Mouse (Mus musculus) hindbrain, embryonic 14.5 days (tissue): ENCODE measurements around the gene Shc4. TPM values are rescaled to one million over a fixed set of nuclear protein-coding genes. Genes with fewer than 3 reads are reported as not detected.

Experiments used
- ATAC-seq: fragments of 200-750 bp; cut with Nextera tagmentation; 2 replicates; pipeline ENCODE4 v1.8.0; 2017; ENCODE audit warnings: moderate number of reproducible peaks, mild to moderate bottlenecking, moderate TSS enrichment, moderate library complexity; ENCODE audit not compliant: low FRiP score
- DNase-seq: peaks from one replicate; pipeline ENCODE4 v3.0.0-alpha.2; 2015; ENCODE audit warnings: low spot score
- H3K27ac ChIP-seq: fragments of 300-500 bp; sonication (generic); 2 replicates; pipeline ENCODE4 v1.5.1; 2014; ENCODE audit warnings: mild to moderate bottlenecking, moderate library complexity
- H3K27me3 ChIP-seq: fragments of 300-500 bp; sonication (generic); 2 replicates; pipeline ENCODE4 v1.6.1; 2014; ENCODE audit warnings: mild to moderate bottlenecking, low read length, mixed read lengths; ENCODE audit not compliant: control insufficient read depth, insufficient read depth
- H3K36me3 ChIP-seq: fragments of 300-500 bp; sonication (generic); replicated peaks from 2 replicates; pipeline ENCODE4 v1.6.1; 2014; ENCODE audit not compliant: control insufficient read depth, insufficient read depth
- H3K4me1 ChIP-seq: fragments of 300-500 bp; sonication (generic); replicated peaks from 2 replicates; pipeline ENCODE4 v1.6.1; 2014; ENCODE audit warnings: antibody characterized with exemption, low read length, mixed read lengths; ENCODE audit not compliant: control insufficient read depth, insufficient read depth
- H3K4me2 ChIP-seq: fragments of 300-500 bp; sonication (generic); replicated peaks from 2 replicates; pipeline ENCODE4 v1.6.1; 2014; ENCODE audit warnings: mild to moderate bottlenecking, moderate library complexity
- H3K4me3 ChIP-seq: fragments of 300-500 bp; sonication (generic); replicated peaks from 2 replicates; pipeline ENCODE4 v1.5.1; 2014; ENCODE audit warnings: mild to moderate bottlenecking, low read length
- H3K9ac ChIP-seq: fragments of 300-500 bp; sonication (generic); 2 replicates; pipeline ENCODE4 v1.6.1; 2014
- H3K9me3 ChIP-seq: fragments of 300-500 bp; sonication (generic); 2 replicates; pipeline ENCODE4 v1.6.1; 2016; ENCODE audit warnings: low read length; ENCODE audit not compliant: control insufficient read depth
- WGBS: fragments of 180-500 bp; shearing (Covaris S2); extraction: QIAGEN DNeasy Blood & Tissue Kit; methylation state at CpG from one replicate; pipeline ENCODE4 v1.1.7; 2014; 5-methylcytosine and 5-hydroxymethylcytosine counted together
- polyA plus RNA-seq: library from polyadenylated mRNA; unstranded; fragments of >200 nt; fragmentation: Nextera tagmentation; extraction: Ambion mirVana; gene quantifications from 2 replicates; pipeline ENCODE4 v1.2.1, GENCODE M21; 2014

The Shc4 gene
- polyA plus RNA-seq, 1 experiment from 2014 or later = 3.8 TPM

DNA sequence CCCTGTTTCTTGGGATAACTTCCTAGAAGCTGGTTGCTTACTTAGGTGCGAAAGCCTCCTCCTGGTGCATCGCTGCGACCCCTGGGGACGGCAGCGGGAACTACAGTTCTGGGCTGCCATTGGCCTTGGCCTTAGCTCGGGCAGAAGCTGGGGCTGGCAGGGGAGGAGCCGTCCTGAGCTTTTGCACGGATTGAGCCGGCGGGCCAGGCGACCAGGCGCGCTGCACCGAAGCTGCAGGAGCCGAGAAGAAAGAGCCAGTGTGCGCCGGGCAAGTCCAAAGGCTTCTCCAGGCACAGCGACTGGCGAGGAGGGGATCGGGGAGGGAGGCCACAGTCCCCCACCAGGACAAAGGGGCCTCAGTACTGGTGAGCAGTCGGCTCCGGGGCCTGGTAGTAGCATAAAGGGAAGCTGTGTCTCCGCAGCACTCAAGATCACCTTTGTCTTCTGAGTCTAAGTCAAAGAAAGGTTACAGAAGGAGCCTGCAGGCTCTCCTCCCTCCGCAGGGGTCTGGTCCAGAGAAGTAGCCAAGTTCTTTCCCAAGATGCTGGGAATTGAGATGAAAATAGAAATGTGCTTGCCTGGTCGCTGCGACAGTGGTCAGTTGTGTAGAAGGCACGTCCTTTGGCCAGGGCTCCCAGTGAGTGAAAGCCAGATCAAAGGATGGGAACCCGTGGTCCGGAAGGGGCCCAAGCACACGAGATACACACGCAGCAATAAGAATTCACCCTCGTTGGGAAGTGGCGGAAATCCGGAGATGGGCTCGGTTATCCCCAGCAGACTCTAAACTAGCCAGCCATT, 8.0 kb upstream of the Shc4 start:
- peak; percentile 99 for DNase-seq
- Histone ChIP-seq H3K4me2 (peak overlapping the region; percentile 75), H3K4me3 (peak overlapping the region; percentile 39), H3K27me3 (no peaks in the 10 kb centered on the region), H3K27ac (peak overlapping the region; percentile 90), H3K36me3 (no peaks in the 10 kb centered on the region), H3K4me1 (0 out of 2 replicates have a peak, but pooled peaks cover 8% of the 10 kb centered on the region), H3K9ac (peak overlapping the region; percentile 75), H3K9me3 (no peaks in the 10 kb centered on the region)
- ATAC-seq = peak; percentile 95
- 7% methylated on average over 35 of the region's 35 CpGs for WGBS

- H3K9ac ChIP-seq = peak overlapping the region; percentile 64
- ATAC-seq = peak; percentile 49
- peak overlapping the region; percentile 76 for H3K27ac ChIP-seq
- no peaks in the 10 kb centered on the region for H3K36me3 ChIP-seq
- H3K9me3 ChIP-seq = no peaks in the 10 kb centered on the region
- DNase-seq = peak; percentile 48
- H3K4me3 ChIP-seq = peak overlapping the region; percentile 49
- 1% methylated on average over 16 of the region's 16 CpGs for WGBS
- peaks cover 15% of the 10 kb centered on the region for H3K27me3 ChIP-seq
- H3K4me2 ChIP-seq = peak overlapping the region; percentile 100
- peaks cover 15% of the 10 kb centered on the region; the same call in 1 of the 2 replicates for H3K4me1 ChIP-seq
Measured at GRCm38 (mm10) chr2:125724546-125725114, 682 bp upstream of the Shc4 start.

- H3K36me3 ChIP-seq = no peaks in the 10 kb centered on the region
- peaks cover 15% of the 10 kb centered on the region; the same call in 1 of the 2 replicates for H3K4me1 ChIP-seq
Measured at GRCm38 (mm10) chr2:125723408-125724085, 401 bp downstream of the Shc4 start.

GRCm38 (mm10) chr2:125723086-125723407, 901 bp downstream of the Shc4 start:
- DNase-seq (no peak), ATAC-seq (no peak)
- WGBS = 1% methylated on average over 18 of the region's 18 CpGs
- H3K4me2 ChIP-seq = peak overlapping the region; percentile 100
- H3K27ac ChIP-seq = no peak overlapping the region; the same call in 1 of the 2 replicates
- peaks cover 15% of the 10 kb centered on the region for H3K27me3 ChIP-seq
- peak overlapping the region; percentile 64 for H3K9ac ChIP-seq
- H3K9me3 ChIP-seq = no peaks in the 10 kb centered on the region
- H3K36me3 ChIP-seq = no peaks in the 10 kb centered on the region
- peaks cover 15% of the 10 kb centered on the region; the same call in 1 of the 2 replicates for H3K4me1 ChIP-seq
- peak overlapping the region; percentile 49 for H3K4me3 ChIP-seq

More at GRCm38 (mm10) chr2:125723408-125724085, 401 bp downstream of the Shc4 start:
- ATAC-seq (peak; percentile 81), DNase-seq (peak; percentile 66)
- Histone ChIP-seq H3K9ac (peak overlapping the region; percentile 64), H3K4me3 (peak overlapping the region; percentile 49), H3K27me3 (peaks cover 15% of the 10 kb centered on the region), H3K4me2 (peak overlapping the region; percentile 100), H3K9me3 (no peaks in the 10 kb centered on the region), H3K27ac (peak overlapping the region; percentile 76)
- under 1% methylated on average over 34 of the region's 34 CpGs for WGBS

DNA sequence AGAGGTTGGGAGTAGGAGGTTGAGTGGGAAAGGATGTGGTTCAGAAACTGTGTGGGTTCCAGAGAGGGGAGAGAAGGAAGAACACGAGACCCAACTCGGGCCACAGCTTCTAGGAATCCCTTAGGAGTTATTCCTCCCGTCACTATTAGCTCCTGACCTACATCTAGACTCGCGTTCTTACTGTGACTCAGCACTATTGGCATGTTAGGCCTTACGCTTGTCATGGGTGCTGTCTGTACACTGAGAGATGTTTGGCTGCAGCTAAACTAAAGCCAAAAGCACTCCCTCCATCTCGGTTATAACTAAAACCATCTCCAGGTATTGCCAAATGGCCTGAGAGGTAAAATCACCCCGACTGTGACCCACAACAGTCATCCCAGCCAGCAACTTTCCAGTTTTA, 7.3 kb downstream of the Shc4 start:
- no peaks in the 10 kb centered on the region for H3K36me3 ChIP-seq
- H3K4me2 ChIP-seq = no peak overlapping the region
- DNase-seq (no peak), ATAC-seq (no peak)
- H3K27me3 ChIP-seq = peaks cover 4% of the 10 kb centered on the region; the same call in 1 of the 2 replicates
- H3K9me3 ChIP-seq = no peaks in the 10 kb centered on the region
- no peak overlapping the region for H3K9ac ChIP-seq
- H3K27ac ChIP-seq = no peak overlapping the region
- WGBS = 87% methylated on average over 8 of the region's 8 CpGs
- no peak overlapping the region for H3K4me3 ChIP-seq
- H3K4me1 ChIP-seq = no peaks in the 10 kb centered on the region

DNA sequence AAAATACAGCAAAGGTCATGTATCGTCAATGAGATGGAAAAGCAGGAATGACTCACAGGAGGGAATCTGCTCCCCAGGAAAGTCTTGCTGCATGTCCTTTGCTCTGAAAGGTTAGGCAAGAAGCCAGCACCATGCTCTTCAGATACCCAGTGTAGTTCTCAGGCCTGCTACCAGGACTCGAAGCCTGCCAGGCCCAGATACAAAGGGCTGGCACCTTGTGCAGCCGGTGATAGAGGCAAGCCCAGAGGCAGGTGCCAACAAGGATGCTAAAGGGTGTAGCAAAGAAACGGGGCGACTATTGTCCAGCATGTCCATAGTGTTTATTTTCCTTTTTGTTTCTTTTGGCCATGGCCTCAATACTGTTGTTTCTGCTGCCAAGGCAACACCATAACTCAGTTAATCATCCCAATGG, 17.4 kb downstream of the Shc4 start:
- H3K36me3 ChIP-seq = no peaks in the 10 kb centered on the region
- H3K9ac ChIP-seq = no peak overlapping the region
- no peak overlapping the region for H3K4me2 ChIP-seq
- WGBS = 58% methylated on average over 5 of the region's 5 CpGs
- peaks cover 14% of the 10 kb centered on the region; the same call in 1 of the 2 replicates for H3K4me1 ChIP-seq
- no peak overlapping the region for H3K4me3 ChIP-seq
- ATAC-seq (peak; percentile 44; the same call in 1 of the 2 replicates), DNase-seq (no peak)
- no peaks in the 10 kb centered on the region for H3K27me3 ChIP-seq
- H3K27ac ChIP-seq = no peak overlapping the region
- H3K9me3 ChIP-seq = no peaks in the 10 kb centered on the region

DNA sequence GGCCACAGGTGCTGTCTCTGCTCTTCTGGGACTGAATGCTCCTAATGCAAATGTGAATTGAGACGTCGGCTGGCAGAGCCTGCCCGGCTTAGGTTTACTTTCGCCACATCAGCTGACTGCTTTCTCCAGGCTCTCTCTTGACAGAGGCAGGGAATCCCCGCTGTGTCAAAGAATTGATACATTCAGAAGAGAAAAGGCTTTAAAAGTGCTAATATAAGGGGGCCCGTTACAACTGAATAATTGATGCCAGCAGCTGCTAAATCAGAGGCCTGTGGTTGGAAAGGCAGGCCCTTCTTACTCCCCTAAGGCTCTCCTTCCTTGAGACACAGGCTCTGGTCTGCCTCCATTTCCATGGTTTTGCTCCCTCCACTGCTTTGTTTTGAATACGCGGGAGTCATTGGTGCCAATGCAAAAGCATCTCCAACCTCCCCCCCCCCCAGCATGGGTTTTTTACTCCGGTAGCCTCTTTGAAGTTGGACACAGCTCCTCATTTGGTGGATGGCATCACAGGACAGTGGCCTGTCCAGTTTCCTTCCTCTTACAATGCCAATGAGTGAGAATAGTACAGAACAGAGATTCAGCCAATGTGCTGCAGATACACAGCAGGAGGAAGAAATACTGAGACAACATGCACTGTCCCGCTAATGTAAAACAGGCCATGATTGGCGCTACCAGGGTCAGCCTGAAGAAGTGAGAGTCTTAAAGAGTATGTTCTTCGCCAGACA, 18.9 kb downstream of the Shc4 start:
- Histone ChIP-seq H3K9ac (no peak overlapping the region), H3K36me3 (no peaks in the 10 kb centered on the region), H3K9me3 (no peaks in the 10 kb centered on the region), H3K4me2 (no peak overlapping the region), H3K27ac (no peak overlapping the region; the same call in 1 of the 2 replicates), H3K4me3 (no peak overlapping the region), H3K27me3 (no peaks in the 10 kb centered on the region), H3K4me1 (peaks cover 14% of the 10 kb centered on the region; the same call in 1 of the 2 replicates)
- ATAC-seq = peak; percentile 76
- peak; percentile 53 for DNase-seq
- WGBS = 28% methylated on average over 12 of the region's 12 CpGs

DNA sequence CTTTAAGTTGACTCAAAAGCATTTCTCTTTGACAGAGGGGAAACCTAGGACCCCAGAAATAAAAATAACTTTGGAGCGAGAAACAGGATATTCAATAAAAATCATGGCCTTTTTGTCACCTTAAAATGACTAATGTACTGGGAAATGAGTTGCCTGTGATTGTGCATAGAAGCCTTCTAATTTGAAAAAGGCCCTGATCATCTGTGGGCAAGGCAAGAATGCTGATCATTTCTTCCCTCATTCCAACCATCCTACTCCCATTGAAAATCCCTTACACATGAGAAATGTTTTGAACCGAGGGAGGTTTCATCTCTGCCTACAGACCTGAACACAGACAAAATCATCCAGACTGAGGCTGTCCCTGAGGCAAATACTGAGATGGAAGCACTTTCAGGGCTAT, 21.1 kb downstream of the Shc4 start:
- Histone ChIP-seq H3K36me3 (no peaks in the 10 kb centered on the region), H3K9me3 (no peaks in the 10 kb centered on the region), H3K4me1 (peaks cover 14% of the 10 kb centered on the region; the same call in 1 of the 2 replicates), H3K27ac (no peak overlapping the region), H3K9ac (no peak overlapping the region), H3K4me3 (no peak overlapping the region), H3K4me2 (no peak overlapping the region), H3K27me3 (no peaks in the 10 kb centered on the region)
- ATAC-seq (no peak), DNase-seq (no peak)
- 83% methylated on average over 2 of the region's 2 CpGs for WGBS
